Mouse (Mus musculus): Measurements from ENCODE around the gene Sat2. TPM values are rescaled to one million over a fixed set of nuclear protein-coding genes. Genes with fewer than 3 reads are reported as not detected.

Gene Sat2
- 3.0 TPM for polyA plus RNA-seq (2015; fragmentation: Illumina TruSeq; extraction: RNeasy Lipid Tissue Mini Kit (QIAGEN cat#74804); ENCODE audit: insufficient read depth, low read depth, low replicate concordance)

GRCm38 (mm10) chr11:69621571-69622268 is at the start of gene Sat2:
Gene Sat2, plus strand, starts transcription at chr11:69622024.

DNA sequence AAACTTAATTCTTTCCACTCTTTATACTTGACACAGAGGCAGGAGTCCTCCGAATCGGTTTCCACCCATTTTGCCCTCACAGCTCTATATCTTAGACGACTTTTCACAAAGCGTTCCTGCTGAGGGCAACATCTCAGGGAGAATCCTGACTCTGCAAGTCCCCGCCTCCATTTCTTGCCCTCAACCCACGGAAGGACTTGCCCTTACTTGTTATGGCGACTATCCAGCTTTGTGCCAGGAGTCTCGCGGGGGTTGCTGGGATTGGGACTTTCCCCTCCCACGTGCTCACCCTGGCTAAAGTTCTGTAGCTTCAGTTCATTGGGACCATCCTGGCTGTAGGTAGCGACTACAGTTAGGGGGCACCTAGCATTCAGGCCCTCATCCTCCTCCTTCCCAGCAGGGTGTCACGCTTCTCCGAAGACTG is 41.7 kb upstream of the Sat2 start, which contains the start of the genes Wrap53 and Trp53:
Gene Wrap53 (minus strand): TSS at position 165 of the 424 bp plus-strand sequence.
Gene Trp53 (plus strand): TSS at position 269 of the 424 bp plus-strand sequence.

DNA sequence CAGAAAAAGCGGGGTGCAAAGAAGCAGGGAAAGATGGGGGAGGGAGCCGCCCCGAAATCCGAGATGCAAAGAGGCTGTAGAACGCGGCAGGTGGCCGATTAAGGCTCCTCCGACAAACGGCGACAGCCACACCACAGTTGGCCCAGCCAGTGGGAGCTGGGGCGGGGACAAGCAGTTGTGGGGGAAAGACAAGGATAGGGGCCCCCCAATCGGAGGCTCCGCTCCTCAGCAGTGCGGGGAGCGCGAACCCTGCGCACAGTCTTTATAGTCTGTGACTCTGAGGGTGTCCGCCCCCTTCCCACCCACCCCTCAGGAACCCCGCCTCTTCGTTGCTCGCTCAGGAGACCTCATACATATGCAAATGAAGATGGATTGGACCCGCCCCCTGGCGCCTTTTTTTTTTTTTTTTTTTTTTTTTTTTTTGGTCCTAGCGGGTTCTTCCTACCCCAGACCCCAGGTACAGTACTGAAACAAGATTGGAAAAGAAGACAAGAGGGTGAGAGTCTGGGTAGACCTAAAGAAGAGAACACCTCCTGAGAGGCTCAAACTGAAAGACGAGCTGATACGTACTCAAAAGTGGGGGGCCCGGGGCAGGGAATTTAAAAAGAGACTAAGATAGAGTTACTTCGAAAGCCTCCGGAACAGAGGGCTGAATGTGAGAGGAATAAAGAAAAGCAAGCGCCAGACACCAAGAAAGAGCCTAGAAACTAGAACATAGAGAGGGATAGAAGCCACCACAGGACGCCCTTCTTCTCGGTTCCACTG is 15.9 kb upstream of the Sat2 start, which contains the start of gene Atp1b2:
Gene Atp1b2 (minus strand): TSS at position 217 of the 765 bp plus-strand sequence.

DNA sequence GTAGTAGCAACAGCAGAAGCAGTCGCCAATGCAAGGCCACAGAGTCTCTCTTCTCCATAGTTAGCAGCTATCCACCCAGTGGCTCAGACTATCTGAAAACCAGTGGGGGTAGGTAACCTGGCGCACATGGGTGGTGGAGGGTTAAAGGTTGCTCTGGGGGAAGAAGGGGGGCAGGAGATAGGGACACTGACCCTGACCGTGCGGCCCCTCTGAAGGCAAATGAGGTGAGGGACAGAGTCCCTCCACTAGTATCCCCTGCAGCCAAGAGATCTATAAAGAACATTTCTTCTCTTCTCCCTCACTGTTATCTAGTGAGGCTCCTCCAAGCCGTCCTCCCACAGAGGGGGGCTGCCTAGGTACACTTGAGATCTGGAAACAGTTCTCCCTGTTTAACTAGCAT is 4.0 kb upstream of the Sat2 start, which contains the start of gene Shbg:
Gene Shbg (minus strand): TSS at position 101 of the 400 bp plus-strand sequence.

DNA sequence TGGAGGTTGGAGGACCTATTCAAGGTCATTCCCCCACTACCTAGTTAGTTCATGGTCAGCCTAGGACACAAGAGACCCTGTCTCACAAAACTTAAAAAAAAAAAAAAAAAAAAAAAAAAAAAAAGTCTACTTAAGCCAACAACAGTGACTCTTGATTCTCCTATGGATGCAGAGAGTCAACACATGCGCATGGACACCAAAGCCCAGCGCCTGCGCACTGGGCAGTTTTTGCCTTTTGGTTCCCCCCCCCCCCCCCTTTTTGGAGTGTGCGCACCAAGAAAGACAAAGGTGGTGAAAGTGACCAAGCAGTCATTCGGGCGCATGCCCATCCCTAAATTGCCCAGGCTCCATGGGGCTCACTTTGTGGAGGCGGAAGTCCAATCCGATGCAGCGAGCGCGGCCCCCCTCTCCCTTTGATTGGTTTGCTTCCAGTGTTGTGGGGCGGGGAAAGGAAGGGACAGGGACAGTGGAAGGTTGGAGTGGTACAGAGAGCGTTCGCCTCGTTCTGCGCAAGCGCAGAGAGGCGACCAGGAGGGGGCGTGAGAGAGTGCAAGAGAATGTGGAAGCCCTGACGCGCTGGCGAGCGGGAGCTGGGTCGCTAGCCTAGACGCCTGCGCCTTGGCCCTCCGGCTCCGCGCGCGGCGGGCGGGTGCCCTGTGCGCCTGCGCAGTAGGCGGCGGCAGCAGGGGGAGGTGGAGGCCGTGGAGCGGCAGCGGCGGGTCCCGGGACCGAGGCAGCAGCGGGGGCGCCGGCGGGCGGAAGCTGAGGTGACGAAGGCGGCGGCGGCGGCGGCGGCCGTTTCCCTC is 10.7 kb downstream of the Sat2 start, which contains the start of gene Fxr2:
Gene Fxr2 (plus strand): TSS at position 707 of the 806 bp plus-strand sequence.

GRCm38 (mm10) chr11:69655264-69656064 is 33.6 kb downstream of the Sat2 start, which contains the start of gene Sox15:
Gene Sox15, plus strand, starts transcription at chr11:69655314.

GRCm38 (mm10) chr11:69662213-69662966 is 40.6 kb downstream of the Sat2 start, which contains the start of gene Mpdu1:
Gene Mpdu1, minus strand, starts transcription at chr11:69662642.

DNA sequence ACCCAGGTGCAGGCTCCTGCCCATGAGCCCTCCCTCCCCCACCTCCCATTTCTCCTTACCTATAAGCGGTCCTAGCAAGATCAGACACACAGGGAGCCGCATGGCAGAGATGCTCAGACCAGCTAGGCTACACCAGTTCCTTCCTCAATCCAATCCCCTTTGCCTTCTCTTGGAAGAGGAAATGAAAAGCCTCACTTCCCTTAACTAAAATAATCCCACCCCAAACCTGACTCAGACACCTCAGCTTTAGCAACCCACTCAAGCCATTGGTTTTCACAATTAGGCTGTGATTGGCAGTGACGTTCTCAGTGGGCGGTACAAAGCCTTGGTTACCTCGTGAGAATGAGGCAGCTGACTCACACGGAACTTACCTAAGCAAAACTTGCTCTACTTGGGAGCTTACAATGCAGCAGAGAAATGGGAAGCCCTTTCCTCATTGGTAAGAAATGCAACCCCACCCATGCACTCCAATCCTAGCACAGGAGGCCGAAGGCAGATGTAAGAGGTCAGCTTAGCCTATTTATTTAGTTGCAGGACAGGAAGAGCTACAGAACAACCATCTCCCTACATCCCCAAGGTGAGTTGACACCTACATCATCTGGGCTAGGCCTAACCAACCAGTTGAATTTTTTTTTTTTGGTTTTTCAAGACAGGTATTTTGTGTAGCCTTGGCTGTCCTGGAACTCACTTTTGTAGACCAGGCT is 44.3 kb downstream of the Sat2 start, which contains the start of gene Cd68:
Gene Cd68 (minus strand): TSS at position 193 of the 704 bp plus-strand sequence.

DNA sequence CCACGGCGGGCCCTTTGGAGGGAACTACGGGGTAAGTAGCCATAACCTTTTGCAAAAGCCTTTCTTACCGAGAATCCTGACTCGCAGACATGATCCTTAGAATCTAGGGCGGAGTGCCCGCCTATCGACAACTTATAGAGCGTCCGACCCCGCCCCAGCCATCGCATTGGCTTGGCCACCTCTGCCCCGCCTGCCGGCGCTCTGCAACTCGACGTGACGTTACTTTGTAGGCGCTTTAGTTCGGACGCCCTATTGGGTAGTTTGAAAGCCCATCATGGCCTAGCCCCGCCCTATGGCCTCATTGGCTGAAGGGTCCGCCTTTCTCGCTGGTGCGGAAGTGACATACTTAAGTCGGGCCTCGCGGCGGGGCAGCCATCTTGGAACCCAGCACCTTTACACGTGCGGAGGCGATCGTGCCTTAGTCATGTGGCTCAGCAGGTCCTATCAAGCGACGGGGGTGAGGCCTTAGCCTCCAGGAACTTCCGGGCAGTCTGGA is 50.4 kb downstream of the Sat2 start, which contains the start of gene Eif4a1:
Gene Eif4a1 (minus strand): TSS at position 213 of the 496 bp plus-strand sequence.

Other genes starting within 250 kb of the Sat2 start
- 38.8 TPM for gene Naa38, start 226.5 kb upstream of the Sat2 start, polyA plus RNA-seq (2015; fragmentation: Illumina TruSeq; extraction: RNeasy Lipid Tissue Mini Kit (QIAGEN cat#74804); ENCODE audit: insufficient read depth, low read depth, low replicate concordance)
- gene Cyb5d1, start 226.4 kb upstream of the Sat2 start, polyA plus RNA-seq (2015; fragmentation: Illumina TruSeq; extraction: RNeasy Lipid Tissue Mini Kit (QIAGEN cat#74804); ENCODE audit: insufficient read depth, low read depth, low replicate concordance): 7.7 TPM
- gene Tmem88, start 223.8 kb upstream of the Sat2 start, polyA plus RNA-seq (2015; fragmentation: Illumina TruSeq; extraction: RNeasy Lipid Tissue Mini Kit (QIAGEN cat#74804); ENCODE audit: insufficient read depth, low read depth, low replicate concordance): 12.1 TPM
- 6.6 TPM for gene Kdm6b, start 208.3 kb upstream of the Sat2 start, polyA plus RNA-seq (2015; fragmentation: Illumina TruSeq; extraction: RNeasy Lipid Tissue Mini Kit (QIAGEN cat#74804); ENCODE audit: insufficient read depth, low read depth, low replicate concordance)
- gene Dnah2, start 72.9 kb upstream of the Sat2 start, polyA plus RNA-seq (2015; fragmentation: Illumina TruSeq; extraction: RNeasy Lipid Tissue Mini Kit (QIAGEN cat#74804); ENCODE audit: insufficient read depth, low read depth, low replicate concordance): 0.07 TPM
- gene Efnb3, start 61.8 kb upstream of the Sat2 start, polyA plus RNA-seq (2015; fragmentation: Illumina TruSeq; extraction: RNeasy Lipid Tissue Mini Kit (QIAGEN cat#74804); ENCODE audit: insufficient read depth, low read depth, low replicate concordance): 1.1 TPM
- 3.8 TPM for gene Wrap53, start 41.8 kb upstream of the Sat2 start, polyA plus RNA-seq (2015; fragmentation: Illumina TruSeq; extraction: RNeasy Lipid Tissue Mini Kit (QIAGEN cat#74804); ENCODE audit: insufficient read depth, low read depth, low replicate concordance)
- 14.2 TPM for gene Trp53, start 41.7 kb upstream of the Sat2 start, polyA plus RNA-seq (2015; fragmentation: Illumina TruSeq; extraction: RNeasy Lipid Tissue Mini Kit (QIAGEN cat#74804); ENCODE audit: insufficient read depth, low read depth, low replicate concordance)
- gene Atp1b2, start 16.1 kb upstream of the Sat2 start, polyA plus RNA-seq (2015; fragmentation: Illumina TruSeq; extraction: RNeasy Lipid Tissue Mini Kit (QIAGEN cat#74804); ENCODE audit: insufficient read depth, low read depth, low replicate concordance): 8.9 TPM
- gene Shbg, start 4.1 kb upstream of the Sat2 start, polyA plus RNA-seq (2015; fragmentation: Illumina TruSeq; extraction: RNeasy Lipid Tissue Mini Kit (QIAGEN cat#74804); ENCODE audit: insufficient read depth, low read depth, low replicate concordance): not detected
- gene Fxr2, start 11.0 kb downstream of the Sat2 start, polyA plus RNA-seq (2015; fragmentation: Illumina TruSeq; extraction: RNeasy Lipid Tissue Mini Kit (QIAGEN cat#74804); ENCODE audit: insufficient read depth, low read depth, low replicate concordance): 24.7 TPM
- gene Sox15, start 33.3 kb downstream of the Sat2 start, polyA plus RNA-seq (2015; fragmentation: Illumina TruSeq; extraction: RNeasy Lipid Tissue Mini Kit (QIAGEN cat#74804); ENCODE audit: insufficient read depth, low read depth, low replicate concordance): not detected
- gene Mpdu1, start 40.6 kb downstream of the Sat2 start, polyA plus RNA-seq (2015; fragmentation: Illumina TruSeq; extraction: RNeasy Lipid Tissue Mini Kit (QIAGEN cat#74804); ENCODE audit: insufficient read depth, low read depth, low replicate concordance): 20.9 TPM
- 11.4 TPM for gene Cd68, start 44.1 kb downstream of the Sat2 start, polyA plus RNA-seq (2015; fragmentation: Illumina TruSeq; extraction: RNeasy Lipid Tissue Mini Kit (QIAGEN cat#74804); ENCODE audit: insufficient read depth, low read depth, low replicate concordance)
- gene Eif4a1, start 50.4 kb downstream of the Sat2 start, polyA plus RNA-seq (2015; fragmentation: Illumina TruSeq; extraction: RNeasy Lipid Tissue Mini Kit (QIAGEN cat#74804); ENCODE audit: insufficient read depth, low read depth, low replicate concordance): 118 TPM
- gene Senp3, start 60.1 kb downstream of the Sat2 start, polyA plus RNA-seq (2015; fragmentation: Illumina TruSeq; extraction: RNeasy Lipid Tissue Mini Kit (QIAGEN cat#74804); ENCODE audit: insufficient read depth, low read depth, low replicate concordance): 20.9 TPM
- gene Tnfsf13, start 63.8 kb downstream of the Sat2 start, polyA plus RNA-seq (2015; fragmentation: Illumina TruSeq; extraction: RNeasy Lipid Tissue Mini Kit (QIAGEN cat#74804); ENCODE audit: insufficient read depth, low read depth, low replicate concordance): 1.0 TPM
- gene Tnfsf12, start 73.8 kb downstream of the Sat2 start, polyA plus RNA-seq (2015; fragmentation: Illumina TruSeq; extraction: RNeasy Lipid Tissue Mini Kit (QIAGEN cat#74804); ENCODE audit: insufficient read depth, low read depth, low replicate concordance): 12.1 TPM
- 4.4 TPM for gene Tnfsfm13, start 74.1 kb downstream of the Sat2 start, polyA plus RNA-seq (2015; fragmentation: Illumina TruSeq; extraction: RNeasy Lipid Tissue Mini Kit (QIAGEN cat#74804); ENCODE audit: insufficient read depth, low read depth, low replicate concordance)
- gene Polr2a, start 136.6 kb downstream of the Sat2 start, polyA plus RNA-seq (2015; fragmentation: Illumina TruSeq; extraction: RNeasy Lipid Tissue Mini Kit (QIAGEN cat#74804); ENCODE audit: insufficient read depth, low read depth, low replicate concordance): 11.2 TPM
- gene Slc35g3, start 139.9 kb downstream of the Sat2 start, polyA plus RNA-seq (2015; fragmentation: Illumina TruSeq; extraction: RNeasy Lipid Tissue Mini Kit (QIAGEN cat#74804); ENCODE audit: insufficient read depth, low read depth, low replicate concordance): not detected
- gene Zbtb4, start 143.9 kb downstream of the Sat2 start, polyA plus RNA-seq (2015; fragmentation: Illumina TruSeq; extraction: RNeasy Lipid Tissue Mini Kit (QIAGEN cat#74804); ENCODE audit: insufficient read depth, low read depth, low replicate concordance): 7.3 TPM
- gene Chrnb1, start 173.9 kb downstream of the Sat2 start, polyA plus RNA-seq (2015; fragmentation: Illumina TruSeq; extraction: RNeasy Lipid Tissue Mini Kit (QIAGEN cat#74804); ENCODE audit: insufficient read depth, low read depth, low replicate concordance): 3.0 TPM
- 1.2 TPM for gene Fgf11, start 179.8 kb downstream of the Sat2 start, polyA plus RNA-seq (2015; fragmentation: Illumina TruSeq; extraction: RNeasy Lipid Tissue Mini Kit (QIAGEN cat#74804); ENCODE audit: insufficient read depth, low read depth, low replicate concordance)
- gene Tmem102, start 183.6 kb downstream of the Sat2 start, polyA plus RNA-seq (2015; fragmentation: Illumina TruSeq; extraction: RNeasy Lipid Tissue Mini Kit (QIAGEN cat#74804); ENCODE audit: insufficient read depth, low read depth, low replicate concordance): 1.6 TPM
- gene Gm39566, start 193.3 kb downstream of the Sat2 start, polyA plus RNA-seq (2015; fragmentation: Illumina TruSeq; extraction: RNeasy Lipid Tissue Mini Kit (QIAGEN cat#74804); ENCODE audit: insufficient read depth, low read depth, low replicate concordance): not detected
- gene Spem2, start 196.4 kb downstream of the Sat2 start, polyA plus RNA-seq (2015; fragmentation: Illumina TruSeq; extraction: RNeasy Lipid Tissue Mini Kit (QIAGEN cat#74804); ENCODE audit: insufficient read depth, low read depth, low replicate concordance): not detected
- not detected for gene Spem1, start 200.2 kb downstream of the Sat2 start, polyA plus RNA-seq (2015; fragmentation: Illumina TruSeq; extraction: RNeasy Lipid Tissue Mini Kit (QIAGEN cat#74804); ENCODE audit: insufficient read depth, low read depth, low replicate concordance)
- 6.3 TPM for gene Nlgn2, start 215.8 kb downstream of the Sat2 start, polyA plus RNA-seq (2015; fragmentation: Illumina TruSeq; extraction: RNeasy Lipid Tissue Mini Kit (QIAGEN cat#74804); ENCODE audit: insufficient read depth, low read depth, low replicate concordance)
- 73.9 TPM for gene Tmem256, start 216.5 kb downstream of the Sat2 start, polyA plus RNA-seq (2015; fragmentation: Illumina TruSeq; extraction: RNeasy Lipid Tissue Mini Kit (QIAGEN cat#74804); ENCODE audit: insufficient read depth, low read depth, low replicate concordance)
- 8.3 TPM for gene Plscr3, start 224.4 kb downstream of the Sat2 start, polyA plus RNA-seq (2015; fragmentation: Illumina TruSeq; extraction: RNeasy Lipid Tissue Mini Kit (QIAGEN cat#74804); ENCODE audit: insufficient read depth, low read depth, low replicate concordance)
- gene Tnk1, start 236.7 kb downstream of the Sat2 start, polyA plus RNA-seq (2015; fragmentation: Illumina TruSeq; extraction: RNeasy Lipid Tissue Mini Kit (QIAGEN cat#74804); ENCODE audit: insufficient read depth, low read depth, low replicate concordance): 6.0 TPM